Mouse (Mus musculus) cortical plate, adult 2 months (tissue): ENCODE measurements around the gene Hmga1.

ENCODE experiments used
- CTCF ChIP-seq: fragments of 200-500 bp; IDR thresholded peaks from 2 replicates; pipeline ENCODE4 v1.5.1; 2011; ENCODE audit warnings: mild to moderate bottlenecking, control low read depth, low read length; ENCODE audit not compliant: insufficient read depth; ENCODE audit errors: extremely low read depth
- POLR2A ChIP-seq: fragments of 200-500 bp; IDR thresholded peaks from 2 replicates; pipeline ENCODE4 v1.6.1; 2011; ENCODE audit warnings: mild to moderate bottlenecking, low read length, control low read depth; ENCODE audit not compliant: insufficient read depth; ENCODE audit errors: extremely low read depth

GRCm38 (mm10) chr17:27521303-27521702, 35.0 kb upstream of the Hmga1 start, which contains the start of gene Grm4:
- TF ChIP-seq CTCF (no peak), POLR2A (no peak)
